Mouse (Mus musculus): ENCODE measurements around the gene Prg4. TPM values are rescaled to one million over a fixed set of nuclear protein-coding genes. Genes with fewer than 3 reads are reported as not detected.

The Prg4 gene
- polyA plus RNA-seq, 1 experiment from 2014 or later: 0.40 TPM

- ATAC-seq (ENCODE audit: low FRiP score, low TSS enrichment): peak; percentile 95
- H3K4me3 ChIP-seq (ENCODE audit: low read depth, low read length): no peak overlapping the region
- TF ChIP-seq CTCF (IDR thresholded peaks at IDR 0.05; ENCODE audit: low read depth): no peak
- no peak for TF ChIP-seq EP300 (optimal IDR thresholded peaks at IDR 0.05)
- H3K4me1 ChIP-seq (replicated peaks; ENCODE audit: control insufficient read depth, insufficient read depth): no peaks in the 10 kb centered on the region
- H3K36me3 ChIP-seq (ENCODE audit: control insufficient read depth, insufficient read depth, low read length): peaks cover 16% of the 10 kb centered on the region
- H3K27ac ChIP-seq (replicated peaks): no peak overlapping the region
- 55% methylated on average over 9 of the region's 9 CpGs for whole genome bisulfite sequencing
- H3K9me3 ChIP-seq (ENCODE audit: control insufficient read depth, low read length): no peaks in the 10 kb centered on the region
- peak; percentile 63 for DNase-seq (ENCODE audit: low spot score)
- no peak overlapping the region for H3K9ac ChIP-seq (ENCODE audit: low read length)
- H3K27me3 ChIP-seq (ENCODE audit: control insufficient read depth, insufficient read depth, low read length): no peaks in the 10 kb centered on the region
- H3K4me2 ChIP-seq (replicated peaks; ENCODE audit: low read depth): no peak overlapping the region
Observed at GRCm38 (mm10) chr1:150407285-150407684, 58.7 kb downstream of the Prg4 start.

GRCm38 (mm10) chr1:150404555-150404954 is 61.4 kb downstream of the Prg4 start:
- Histone ChIP-seq H3K4me2 (replicated peaks; ENCODE audit: low read depth) (no peak overlapping the region), H3K4me3 (ENCODE audit: low read depth, low read length) (no peak overlapping the region), H3K4me1 (replicated peaks; ENCODE audit: control insufficient read depth, insufficient read depth) (no peaks in the 10 kb centered on the region), H3K9ac (ENCODE audit: low read length) (no peak overlapping the region), H3K27me3 (ENCODE audit: control insufficient read depth, insufficient read depth, low read length) (no peaks in the 10 kb centered on the region), H3K27ac (replicated peaks) (no peak overlapping the region), H3K9me3 (ENCODE audit: control insufficient read depth, low read length) (no peaks in the 10 kb centered on the region), H3K36me3 (ENCODE audit: control insufficient read depth, insufficient read depth, low read length) (peaks cover 12% of the 10 kb centered on the region)
- TF ChIP-seq EP300 (optimal IDR thresholded peaks at IDR 0.05) (no peak), CTCF (IDR thresholded peaks at IDR 0.05; ENCODE audit: low read depth) (no peak)
- 0 out of 2 replicates have a peak, but pooled peaks have one; percentile 10 for ATAC-seq (ENCODE audit: low FRiP score, low TSS enrichment)
- WGBS: 55% methylated on average over 3 of the region's 3 CpGs
- no peak for DNase-seq (ENCODE audit: low spot score)

- Histone ChIP-seq H3K36me3 (ENCODE audit: control insufficient read depth, insufficient read depth, low read length) (peaks cover 8% of the 10 kb centered on the region), H3K4me1 (replicated peaks; ENCODE audit: control insufficient read depth, insufficient read depth) (no peaks in the 10 kb centered on the region), H3K27ac (replicated peaks) (no peak overlapping the region), H3K9me3 (ENCODE audit: control insufficient read depth, low read length) (no peaks in the 10 kb centered on the region), H3K4me3 (ENCODE audit: low read depth, low read length) (no peak overlapping the region), H3K9ac (ENCODE audit: low read length) (no peak overlapping the region), H3K27me3 (ENCODE audit: control insufficient read depth, insufficient read depth, low read length) (no peaks in the 10 kb centered on the region), H3K4me2 (replicated peaks; ENCODE audit: low read depth) (no peak overlapping the region)
- WGBS: 85% methylated on average over 3 of the region's 3 CpGs
- ATAC-seq (ENCODE audit: low FRiP score, low TSS enrichment) (no peak), DNase-seq (ENCODE audit: low spot score) (no peak)
- TF ChIP-seq CTCF (IDR thresholded peaks at IDR 0.05; ENCODE audit: low read depth) (no peak), EP300 (optimal IDR thresholded peaks at IDR 0.05) (no peak)
Observed at GRCm38 (mm10) chr1:150403914-150404313, 62.1 kb downstream of the Prg4 start.

Other genes starting within 250 kb of the Prg4 start
- 0.11 TPM in 1 of 2 replicates, not detected in the other for gene Pdc, start 146.7 kb downstream of the Prg4 start, polyA plus RNA-seq (2015; fragmentation: Nextera tagmentation; extraction: Ambion mirVana)
- gene Tpr, start 73.3 kb downstream of the Prg4 start, polyA plus RNA-seq (2015; fragmentation: Nextera tagmentation; extraction: Ambion mirVana): 76.8 and 93.7 TPM in 2 replicates
- 37.3 and 40.3 TPM in 2 replicates for gene Odr4, start 73.1 kb downstream of the Prg4 start, polyA plus RNA-seq (2015; fragmentation: Nextera tagmentation; extraction: Ambion mirVana)

Data from stomach, postnatal 0 days (tissue).